Mouse (Mus musculus) neural tube, embryonic 11.5 days (tissue): ENCODE measurements around the gene Myo5c. TPM values are rescaled to one million over a fixed set of nuclear protein-coding genes. Genes with fewer than 3 reads are reported as not detected.

Source experiments
- ATAC-seq: fragments of 200-750 bp; cut with Nextera tagmentation; 2 replicates; pipeline ENCODE4 v1.8.0; 2017; ENCODE audit warnings: moderate number of reproducible peaks, mild to moderate bottlenecking, moderate TSS enrichment, moderate library complexity; ENCODE audit not compliant: insufficient read depth, low FRiP score, low TSS enrichment
- DNase-seq: peaks from one replicate; pipeline ENCODE4 v3.0.0-alpha.2; 2015; ENCODE audit warnings: low spot score
- H3K27ac ChIP-seq: fragments of 300-500 bp; sonication (generic); 2 replicates; pipeline ENCODE4 v1.5.1; 2014; ENCODE audit warnings: low read depth, mild to moderate bottlenecking, low read length
- H3K27me3 ChIP-seq: fragments of 300-500 bp; sonication (generic); 2 replicates; pipeline ENCODE4 v1.6.1; 2014; ENCODE audit warnings: mild to moderate bottlenecking, low read length, mixed read lengths; ENCODE audit not compliant: control insufficient read depth, insufficient read depth
- H3K36me3 ChIP-seq: fragments of 300-500 bp; sonication (generic); 2 replicates; pipeline ENCODE4 v1.6.1; 2014; ENCODE audit warnings: mild to moderate bottlenecking, low read length, moderate library complexity, mixed read lengths; ENCODE audit not compliant: control insufficient read depth, insufficient read depth
- H3K4me1 ChIP-seq: fragments of 300-500 bp; sonication (generic); 2 replicates; pipeline ENCODE4 v1.6.1; 2014; ENCODE audit warnings: low read length, mixed read lengths; ENCODE audit not compliant: control insufficient read depth, insufficient read depth
- H3K4me2 ChIP-seq: fragments of 300-500 bp; sonication (generic); 2 replicates; pipeline ENCODE4 v1.6.1; 2014; ENCODE audit warnings: low read depth, mild to moderate bottlenecking, moderate library complexity
- H3K4me3 ChIP-seq: fragments of 300-500 bp; sonication (generic); 2 replicates; pipeline ENCODE4 v1.5.1; 2014; ENCODE audit warnings: low read depth, low read length
- H3K9ac ChIP-seq: fragments of 300-500 bp; sonication (generic); 2 replicates; pipeline ENCODE4 v1.6.1; 2014; ENCODE audit warnings: mild to moderate bottlenecking, low read length
- H3K9me3 ChIP-seq: fragments of 300-500 bp; sonication (generic); 2 replicates; pipeline ENCODE4 v1.6.1; 2016; ENCODE audit warnings: low read length; ENCODE audit not compliant: control insufficient read depth
- WGBS: fragments of 180-500 bp; shearing (Covaris S2); extraction: QIAGEN DNeasy Blood & Tissue Kit; methylation state at CpG from one replicate; pipeline ENCODE4 v1.1.7; 2014; 5-methylcytosine and 5-hydroxymethylcytosine counted together
- polyA plus RNA-seq: library from polyadenylated mRNA; unstranded; fragments of >200 nt; fragmentation: Nextera tagmentation; extraction: Ambion mirVana; gene quantifications from 2 replicates; pipeline ENCODE4 v1.2.1, GENCODE M21; 2014

Gene Myo5c
- polyA plus RNA-seq, 1 experiment from 2014 or later, result 0.36 TPM

- no peaks in the 10 kb centered on the region for H3K9me3 ChIP-seq
- H3K9ac ChIP-seq, result no peak overlapping the region
- H3K36me3 ChIP-seq, result no peaks in the 10 kb centered on the region
- no peak overlapping the region for H3K4me3 ChIP-seq
- ATAC-seq (no peak), DNase-seq (no peak)
- H3K4me1 ChIP-seq, result 0 out of 2 replicates have a peak, but pooled peaks cover 2% of the 10 kb centered on the region
- WGBS, result 37% methylated on average over 7 of the region's 7 CpGs
- no peak overlapping the region for H3K27ac ChIP-seq
- H3K4me2 ChIP-seq, result no peak overlapping the region
- H3K27me3 ChIP-seq, result no peaks in the 10 kb centered on the region
These were observed 72.5 kb downstream of the Myo5c start for GRCm38 (mm10) chr9:75304286-75304685.

GRCm38 (mm10) chr9:75306126-75306898, 74.5 kb downstream of the Myo5c start, which contains the start of gene Gnb5:
TSS of gene Gnb5 (plus strand) at chr9:75306288.
- H3K4me1 ChIP-seq, result 0 out of 2 replicates have a peak, but pooled peaks cover 2% of the 10 kb centered on the region
- H3K9me3 ChIP-seq, result no peaks in the 10 kb centered on the region
- ATAC-seq, result no peak
- H3K4me3 ChIP-seq, result no peak within 1 kb of the TSS
- H3K36me3 ChIP-seq, result no peaks in the 10 kb centered on the region
- WGBS, result 79% methylated on average over 11 of the region's 11 CpGs
- H3K27me3 ChIP-seq, result no peaks in the 10 kb centered on the region
- no peak within 1 kb of the TSS for H3K27ac ChIP-seq
- H3K9ac ChIP-seq, result no peak within 1 kb of the TSS
- DNase-seq, result no peak
- H3K4me2 ChIP-seq, result no peak within 1 kb of the TSS

- H3K27ac ChIP-seq, result no peak overlapping the region
- no peak for DNase-seq
- H3K9ac ChIP-seq, result no peak overlapping the region
- no peaks in the 10 kb centered on the region for H3K36me3 ChIP-seq
- WGBS, result 89% methylated on average over 5 of the region's 5 CpGs
- 0 out of 2 replicates have a peak, but pooled peaks cover 2% of the 10 kb centered on the region for H3K4me1 ChIP-seq
- H3K4me3 ChIP-seq, result no peak overlapping the region
- no peak for ATAC-seq
- no peaks in the 10 kb centered on the region for H3K27me3 ChIP-seq
- no peak overlapping the region for H3K4me2 ChIP-seq
- no peaks in the 10 kb centered on the region for H3K9me3 ChIP-seq
These were observed 75.2 kb downstream of the Myo5c start for GRCm38 (mm10) chr9:75307015-75307414.

GRCm38 (mm10) chr9:75308621-75309020, 76.8 kb downstream of the Myo5c start:
- Histone ChIP-seq H3K4me3 (no peak overlapping the region), H3K27ac (no peak overlapping the region), H3K27me3 (no peaks in the 10 kb centered on the region), H3K9me3 (no peaks in the 10 kb centered on the region), H3K9ac (no peak overlapping the region), H3K4me1 (0 out of 2 replicates have a peak, but pooled peaks cover 2% of the 10 kb centered on the region), H3K36me3 (no peaks in the 10 kb centered on the region), H3K4me2 (no peak overlapping the region)
- WGBS, result 67% methylated on average over 5 of the region's 5 CpGs
- no peak for DNase-seq
- no peak for ATAC-seq

- Histone ChIP-seq H3K9me3 (no peaks in the 10 kb centered on the region), H3K36me3 (no peaks in the 10 kb centered on the region), H3K4me2 (no peak overlapping the region), H3K27me3 (no peaks in the 10 kb centered on the region), H3K4me1 (peaks cover 9% of the 10 kb centered on the region), H3K4me3 (no peak overlapping the region), H3K9ac (no peak overlapping the region), H3K27ac (no peak overlapping the region)
- ATAC-seq, result no peak
- 20% methylated on average over 4 of the region's 4 CpGs for WGBS
- peak; percentile 80 for DNase-seq
These were observed 80.2 kb downstream of the Myo5c start for GRCm38 (mm10) chr9:75312008-75312407.

- Histone ChIP-seq H3K4me2 (peak overlapping the region; percentile 90), H3K9me3 (no peaks in the 10 kb centered on the region), H3K27ac (no peak overlapping the region), H3K9ac (peak overlapping the region; percentile 75; the same call in 1 of the 2 replicates), H3K4me1 (peaks cover 9% of the 10 kb centered on the region), H3K36me3 (no peaks in the 10 kb centered on the region), H3K27me3 (no peaks in the 10 kb centered on the region), H3K4me3 (peak overlapping the region; percentile 70)
- peak; percentile 28 for DNase-seq
- ATAC-seq, result peak; percentile 18
- 30% methylated on average over 10 of the region's 11 CpGs for WGBS
These were observed 81.5 kb downstream of the Myo5c start for GRCm38 (mm10) chr9:75313138-75313831.

GRCm38 (mm10) chr9:75313832-75314516, 82.2 kb downstream of the Myo5c start:
- Histone ChIP-seq H3K27ac (peak overlapping the region; percentile 72), H3K36me3 (no peaks in the 10 kb centered on the region), H3K4me1 (peaks cover 9% of the 10 kb centered on the region), H3K27me3 (no peaks in the 10 kb centered on the region), H3K4me3 (peak overlapping the region; percentile 70), H3K9me3 (no peaks in the 10 kb centered on the region), H3K9ac (peak overlapping the region; percentile 75), H3K4me2 (peak overlapping the region; percentile 90)
- 0% methylated on average over 52 of the region's 52 CpGs for WGBS
- ATAC-seq (peak; percentile 88), DNase-seq (peak; percentile 87)

- 2% methylated on average over 22 of the region's 22 CpGs for WGBS
- ATAC-seq, result peak; percentile 39; the same call in 1 of the 2 replicates
- Histone ChIP-seq H3K27me3 (no peaks in the 10 kb centered on the region), H3K4me2 (peak overlapping the region; percentile 90), H3K9me3 (no peaks in the 10 kb centered on the region), H3K4me3 (peak overlapping the region; percentile 70), H3K9ac (peak overlapping the region; percentile 75), H3K36me3 (no peaks in the 10 kb centered on the region), H3K27ac (peak overlapping the region; percentile 72), H3K4me1 (peaks cover 9% of the 10 kb centered on the region)
- DNase-seq, result peak; percentile 63
These were observed 82.8 kb downstream of the Myo5c start for GRCm38 (mm10) chr9:75314517-75315105.
